Mouse (Mus musculus): ENCODE measurements at regions not wholly inside any gene's neighbourhood (a gene's known extent, or its start where the extent isn't known, plus 50 kb on each side); places are given as distances from the start of the nearest gene placed in this dataset.

DNA sequence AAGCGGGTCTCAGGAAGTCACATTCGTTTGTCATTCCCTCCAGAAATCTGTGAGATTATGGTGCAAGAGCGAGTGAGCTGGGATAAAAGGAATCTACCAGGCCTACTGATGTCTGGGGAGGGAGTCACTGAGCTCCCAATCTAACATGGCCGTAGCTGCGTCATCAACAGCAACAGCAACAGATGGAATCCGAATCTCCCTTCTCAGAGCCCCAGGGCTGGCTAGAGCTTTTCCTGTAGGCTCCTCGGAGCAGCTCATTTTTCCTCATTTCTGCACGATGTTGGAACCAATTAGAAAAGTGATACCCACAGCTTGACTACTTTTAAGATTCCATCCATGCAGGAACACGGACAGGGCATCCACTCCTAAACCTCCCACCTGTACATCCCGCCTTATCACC lies 243.7 kb upstream of the Pbx1 start:
- TF ChIP-seq CTCF (IDR thresholded peaks at IDR 0.05; ENCODE audit: control insufficient read depth, insufficient read depth, insufficient read length) (no peak), USF1 (IDR thresholded peaks at IDR 0.05; ENCODE audit: low read depth) (no peak), MYOD1 (IDR thresholded peaks at IDR 0.05; ENCODE audit: control insufficient read depth, insufficient read length, low read depth) (no peak), MAX (IDR thresholded peaks at IDR 0.05) (no peak), MYOG (IDR thresholded peaks at IDR 0.05; ENCODE audit: control insufficient read depth, extremely low read depth, insufficient read length) (no peak), CEBPB (IDR thresholded peaks at IDR 0.05; ENCODE audit: low read depth) (no peak), FOSL1 (IDR thresholded peaks at IDR 0.05; ENCODE audit: insufficient read depth, low read length, poor library complexity, severe bottlenecking) (no peak)
